Mouse (Mus musculus) brain, embryonic 14.5 days (tissue): ENCODE results near the gene Dnajc16.

ENCODE experiments used
- CTCF ChIP-seq: fragments of 200-500 bp; IDR thresholded peaks from 2 replicates; pipeline ENCODE4 v1.5.1; 2012; ENCODE audit warnings: inconsistent platforms, mild to moderate bottlenecking, moderate library complexity, borderline replicate concordance; ENCODE audit not compliant: insufficient read depth, insufficient read length; ENCODE audit errors: extremely low read depth
- POLR2A ChIP-seq: fragments of 200-500 bp; IDR thresholded peaks from 2 replicates; pipeline ENCODE4 v1.6.1; 2012; ENCODE audit warnings: mild to moderate bottlenecking, inconsistent platforms, borderline replicate concordance; ENCODE audit not compliant: poor library complexity, insufficient read depth, insufficient read length, severe bottlenecking; ENCODE audit errors: extremely low read depth

DNA sequence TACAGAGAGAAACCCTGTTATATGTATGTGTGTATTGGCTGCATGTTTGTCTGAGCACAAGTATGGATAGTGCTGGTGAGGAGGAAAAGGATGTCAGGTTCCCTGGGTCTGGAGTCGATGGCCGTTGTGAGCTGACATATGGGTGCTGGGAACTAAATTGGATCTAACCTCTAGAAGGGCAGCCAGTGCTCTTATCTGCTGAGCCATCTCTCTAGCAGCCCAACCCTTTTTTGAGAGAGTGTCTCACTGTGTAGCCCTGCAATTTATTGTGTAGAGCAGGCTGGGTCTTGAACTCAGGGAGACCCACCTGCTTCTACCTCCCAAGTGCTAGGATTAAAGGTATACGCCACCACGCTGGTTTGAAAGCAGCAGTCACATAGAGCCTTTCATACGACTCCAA is 65.5 kb downstream of the Dnajc16 start:
- no peak for TF ChIP-seq POLR2A
- no peak for TF ChIP-seq CTCF
